Mouse (Mus musculus) embryo, embryonic 10.5 days (tissue): ENCODE data around the gene Rita1.

Experiments used
- DNase-seq: peaks from one replicate; pipeline ENCODE4 v3.0.0-alpha.2; 2015; ENCODE audit warnings: low spot score

Gene Rita1

DNA sequence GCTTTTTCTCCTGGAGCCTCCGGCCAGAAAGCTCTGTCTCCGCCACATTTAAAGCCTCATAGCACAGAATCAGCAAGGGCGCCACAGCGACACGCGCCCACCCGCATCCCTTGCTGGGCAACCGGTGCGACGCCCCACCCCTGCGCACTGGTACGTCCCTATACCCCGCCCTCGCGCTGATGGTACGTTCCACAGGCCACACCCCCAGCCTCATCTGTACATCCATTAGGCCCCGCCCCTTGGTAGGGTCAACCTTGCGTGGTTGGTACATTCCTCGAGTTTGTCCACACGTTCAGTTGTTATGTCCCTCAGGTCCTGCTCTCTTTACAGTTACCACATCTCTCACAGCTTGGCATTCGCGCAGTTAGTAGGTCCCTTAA is at the start of gene Rita1, which contains the start of gene Ddx54:
Gene Rita1, minus strand, starts transcription at position 148 of the 380 bp plus-strand sequence.
Gene Ddx54, plus strand, starts transcription at position 298 of the 380 bp plus-strand sequence.
- peak; percentile 98 for DNase-seq

DNA sequence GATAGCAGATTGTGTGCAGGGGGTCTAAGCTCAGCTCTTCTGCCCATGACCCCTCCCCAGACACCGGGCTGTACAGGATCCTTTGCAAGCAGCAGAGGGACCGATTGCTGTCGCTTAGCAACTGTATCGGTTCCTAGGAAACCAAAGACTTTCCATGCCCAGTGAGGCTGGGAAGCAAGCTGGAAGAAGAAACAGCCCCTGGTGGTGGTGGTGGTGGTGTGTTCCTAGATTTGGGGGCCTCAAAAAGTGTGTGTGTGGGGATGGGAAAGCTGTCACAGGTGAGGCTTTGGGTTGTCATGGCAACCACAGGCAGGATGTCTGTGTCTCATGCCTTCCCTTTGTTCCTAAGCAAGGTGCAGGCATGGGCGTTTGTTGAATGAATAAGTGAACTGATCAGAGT is 48.4 kb upstream of the Rita1 start:
- no peak for DNase-seq

DNA sequence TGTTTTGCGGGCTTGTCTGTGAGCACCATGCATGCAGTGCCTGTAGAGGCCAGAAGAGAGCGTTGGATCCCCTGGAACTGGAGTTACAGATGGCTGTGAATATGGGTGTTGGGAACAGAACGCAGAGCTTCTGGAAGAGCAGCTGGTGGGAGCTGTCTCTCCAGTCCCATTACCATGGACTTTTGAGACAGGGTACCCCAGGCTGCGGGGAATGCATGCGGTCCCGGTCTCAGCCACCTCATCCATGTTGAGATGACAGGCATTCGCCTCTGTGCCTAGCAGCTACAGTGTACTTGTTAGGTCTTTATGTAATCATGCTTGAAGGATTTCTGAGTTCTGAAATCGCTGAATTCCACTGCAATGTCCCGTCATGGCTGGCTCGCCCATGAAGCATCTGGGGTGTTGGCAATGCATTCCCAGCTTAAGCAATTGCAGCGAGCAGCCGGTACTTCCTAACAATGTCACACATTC is 43.9 kb upstream of the Rita1 start:
- DNase-seq = no peak

- DNase-seq = no peak
Observed at GRCm38 (mm10) chr5:120653873-120654272, 41.5 kb upstream of the Rita1 start.

GRCm38 (mm10) chr5:120652915-120653701 is 40.7 kb upstream of the Rita1 start:
- DNase-seq = no peak

DNA sequence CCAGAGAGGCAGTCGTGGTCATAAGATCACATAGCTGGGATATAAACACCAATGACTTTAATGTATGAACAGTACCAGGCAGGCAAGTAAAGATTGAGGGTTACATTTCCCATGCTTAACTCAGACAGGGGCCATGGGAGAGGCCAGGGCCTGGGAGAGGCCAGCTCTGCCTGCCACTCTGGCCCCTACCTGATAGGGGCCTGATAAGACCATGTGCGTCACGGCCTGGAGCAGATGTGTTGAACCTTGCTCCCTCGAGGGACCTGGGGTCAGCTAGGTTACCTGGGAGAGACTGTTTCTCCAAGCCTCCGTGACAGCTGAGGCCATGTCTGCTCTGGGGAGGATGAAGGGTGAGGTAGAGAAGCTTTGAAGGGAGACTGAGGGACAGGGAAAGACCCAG is 38.8 kb upstream of the Rita1 start:
- no peak for DNase-seq

DNA sequence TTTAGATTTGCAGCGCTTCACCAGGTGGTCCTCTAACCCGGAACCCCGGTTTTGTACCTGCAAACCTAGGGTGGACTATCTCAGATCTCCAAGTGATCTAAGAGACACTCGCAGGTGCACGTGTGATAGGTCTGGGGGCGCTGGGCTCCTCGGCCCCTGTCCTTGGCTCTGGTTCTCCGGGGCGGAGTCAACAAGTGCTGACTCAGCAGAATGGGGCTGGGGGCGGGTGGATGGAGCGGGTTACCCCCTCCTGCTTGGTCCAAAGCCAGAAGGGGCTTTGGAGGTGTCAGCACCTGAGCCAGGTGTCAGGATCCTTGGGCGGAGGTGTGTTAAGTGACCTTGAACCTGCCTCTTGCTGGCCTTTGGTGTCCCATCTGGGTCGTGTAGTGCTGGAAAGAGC is 37.5 kb upstream of the Rita1 start:
- no peak for DNase-seq

GRCm38 (mm10) chr5:120649374-120649933 is 37.1 kb upstream of the Rita1 start:
- DNase-seq = peak; percentile 20

DNA sequence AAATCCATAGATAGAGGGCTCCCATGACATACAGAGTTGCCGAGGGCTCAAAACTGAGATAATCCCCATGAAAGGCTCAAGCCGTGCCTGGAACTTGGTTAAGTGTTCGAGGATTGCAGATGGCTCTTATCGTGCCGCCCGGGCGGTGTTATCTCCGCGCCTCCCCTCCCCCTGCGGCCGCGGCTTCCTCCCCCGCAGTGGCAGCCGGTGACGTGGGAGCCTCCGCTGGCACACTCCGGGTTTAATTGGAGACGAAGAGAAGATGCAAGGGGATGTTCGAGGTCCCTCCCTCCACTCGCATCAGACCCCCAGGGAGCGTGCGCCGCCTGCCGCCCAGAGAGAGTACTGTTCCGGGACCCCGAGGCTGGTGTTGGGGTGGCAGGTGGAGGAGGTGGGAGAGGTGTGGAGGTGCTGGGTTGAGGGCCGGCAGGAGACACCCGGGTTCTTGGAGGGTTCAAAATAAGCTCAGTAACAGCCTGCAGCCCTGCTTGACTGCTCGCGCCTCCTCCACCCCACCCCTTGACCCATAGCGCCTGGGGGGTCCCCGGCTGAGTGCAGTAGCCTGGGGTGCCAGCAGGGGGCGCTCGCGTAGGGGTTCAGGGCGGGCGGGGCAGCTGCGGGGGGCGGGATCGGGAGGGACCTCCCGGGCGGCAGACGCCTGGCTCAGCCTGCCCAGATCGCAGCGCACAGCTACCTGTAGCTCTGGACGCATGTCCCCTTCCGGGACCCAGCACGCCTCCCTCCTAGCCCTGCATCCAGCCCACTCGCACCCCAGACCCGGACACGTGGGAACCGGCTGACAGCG is 36.4 kb upstream of the Rita1 start, which contains the start of gene Rasal1:
Gene Rasal1, plus strand, starts transcription at position 244 of the 805 bp plus-strand sequence.
- DNase-seq = peak; percentile 50

DNA sequence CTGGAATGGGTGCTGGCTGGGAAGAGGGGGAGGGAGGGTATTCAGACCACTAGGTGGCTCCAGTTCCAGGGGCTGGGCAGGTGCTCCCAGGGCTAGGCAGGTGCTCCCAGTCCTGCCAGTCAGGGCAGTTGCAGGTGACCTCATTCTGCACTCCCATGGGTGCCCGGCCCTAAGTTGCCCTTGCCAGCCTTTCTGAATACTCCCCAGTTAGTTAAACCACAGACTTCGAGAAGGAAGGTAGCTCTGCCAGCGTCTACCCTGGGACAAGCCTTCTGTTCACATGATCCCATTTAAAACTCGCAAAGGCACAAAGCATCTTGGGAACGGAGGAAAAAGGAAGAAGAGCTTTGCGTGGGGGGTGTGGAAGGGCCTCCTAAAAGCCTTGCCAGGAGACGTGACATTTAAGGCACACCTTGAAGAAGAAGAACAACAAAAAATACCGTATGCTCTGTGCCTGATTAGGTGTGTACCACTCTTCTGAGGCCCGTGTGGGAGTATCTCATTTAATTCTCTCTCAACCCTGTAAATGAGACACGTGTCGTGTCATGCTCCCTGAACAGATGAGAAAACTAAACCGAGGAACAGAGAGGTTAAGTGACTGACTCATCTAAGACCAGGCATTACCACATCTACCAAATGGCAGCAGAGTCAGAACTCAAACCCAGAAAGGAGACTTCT is 35.6 kb upstream of the Rita1 start:
- no peak for DNase-seq

DNA sequence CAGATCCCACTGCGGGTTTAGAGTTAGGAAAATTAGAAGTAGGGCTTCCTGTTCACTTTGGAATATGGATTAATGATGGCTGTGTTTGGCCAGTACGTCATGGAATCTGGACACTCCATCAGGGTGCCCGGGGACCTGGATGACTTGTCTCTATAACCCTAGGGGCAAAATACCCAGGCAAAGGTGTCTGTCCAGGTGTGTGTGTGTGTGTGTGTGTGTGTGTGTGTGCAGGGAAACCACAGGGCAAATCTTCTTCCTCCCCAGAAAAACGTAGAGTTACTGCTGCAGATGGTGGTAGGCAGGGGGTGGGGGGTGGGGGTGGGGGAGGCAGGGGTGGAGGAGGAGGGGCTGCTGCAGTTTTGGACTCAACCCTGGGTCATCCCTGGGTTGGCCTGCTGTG is 35.0 kb upstream of the Rita1 start:
- no peak for DNase-seq

DNA sequence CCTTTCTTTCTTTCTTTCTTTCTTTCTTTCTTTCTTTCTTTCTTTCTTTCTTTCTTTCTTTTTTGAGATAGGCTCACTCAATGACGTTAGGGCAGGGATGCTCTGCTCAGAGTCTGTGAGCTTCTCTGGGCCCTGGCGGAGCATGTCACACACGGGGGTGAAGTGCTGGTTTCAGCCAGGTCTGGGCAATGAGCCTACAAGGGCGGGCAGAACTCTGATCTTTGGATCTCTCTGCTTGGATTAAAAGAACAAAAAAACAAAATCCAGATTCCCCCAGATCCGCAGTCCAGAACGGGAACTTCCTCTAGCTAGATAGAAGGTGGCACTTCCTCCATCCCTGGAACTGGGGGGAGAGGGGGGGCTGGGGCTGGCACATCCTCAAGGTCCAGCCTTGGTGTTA is 33.5 kb upstream of the Rita1 start:
- no peak for DNase-seq

DNA sequence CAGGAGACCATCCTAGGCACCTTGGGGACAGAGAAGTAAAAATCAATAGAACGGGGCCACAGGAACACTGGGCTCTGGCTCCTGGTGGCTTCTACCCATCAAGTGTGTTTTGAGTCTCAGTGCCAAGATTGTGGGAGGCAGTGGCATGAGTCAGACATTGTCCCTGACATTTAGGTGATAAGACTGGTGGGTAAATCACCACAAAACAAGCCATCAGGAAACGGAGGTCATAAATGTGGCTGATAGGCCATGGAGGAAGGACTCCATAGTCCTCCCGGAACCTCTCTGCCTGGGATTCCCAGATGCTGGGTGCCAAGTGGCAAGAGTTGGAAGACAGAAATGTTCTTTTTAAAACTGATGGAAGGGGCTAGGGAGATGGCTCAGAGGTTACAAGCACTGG is 31.8 kb upstream of the Rita1 start:
- DNase-seq = no peak

DNA sequence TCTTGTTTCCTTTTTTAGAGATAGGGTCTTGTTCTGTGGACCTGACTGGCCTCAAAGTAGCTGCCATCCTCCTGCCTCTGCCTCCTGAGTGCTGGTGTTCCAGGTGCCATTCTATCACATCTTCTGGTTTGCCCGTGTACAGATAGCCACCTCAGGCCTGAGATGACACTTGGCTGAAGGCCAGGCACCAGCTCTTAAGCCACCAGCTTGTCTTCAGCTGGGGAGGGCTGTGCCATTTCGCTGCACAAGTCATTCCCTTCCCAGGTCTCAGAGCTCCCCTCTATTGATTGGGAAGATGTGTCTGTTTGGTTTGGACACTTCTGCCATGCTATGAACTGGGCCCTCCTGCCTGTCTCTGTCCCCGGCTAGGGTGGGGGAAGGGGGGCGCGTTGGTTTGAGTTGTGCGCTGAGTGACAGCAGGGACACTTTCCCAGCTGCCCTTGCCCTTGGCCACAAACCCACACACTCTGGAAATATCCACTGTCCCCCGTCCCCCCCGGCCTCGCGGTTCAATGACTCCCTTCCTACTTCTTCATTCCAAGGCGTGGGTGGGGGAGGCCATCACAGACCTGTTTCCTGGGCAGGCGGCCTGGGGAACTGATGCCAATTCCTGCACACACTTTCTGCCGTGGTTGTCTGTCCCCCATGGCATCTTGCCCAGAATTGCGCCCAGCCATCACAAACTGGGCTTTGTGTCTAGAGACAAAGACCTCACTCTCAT is 31.1 kb upstream of the Rita1 start:
- no peak for DNase-seq

DNA sequence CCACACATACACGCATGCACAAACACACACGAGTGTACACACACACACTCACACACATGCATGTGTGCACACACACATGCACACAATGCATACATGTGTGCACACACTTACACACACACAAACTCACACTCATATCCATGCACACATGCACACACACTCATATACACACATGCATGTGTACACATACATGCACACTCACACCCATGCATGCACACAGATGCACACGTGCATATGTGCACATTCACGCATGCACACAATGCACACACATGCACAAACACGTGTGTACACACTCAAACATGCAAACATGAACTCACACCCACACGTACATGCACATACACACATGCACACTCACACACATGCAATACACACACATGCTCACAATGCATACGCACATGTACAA is 27.7 kb upstream of the Rita1 start:
- DNase-seq = no peak

GRCm38 (mm10) chr5:120635633-120636032 is 23.2 kb upstream of the Rita1 start:
- no peak for DNase-seq

DNA sequence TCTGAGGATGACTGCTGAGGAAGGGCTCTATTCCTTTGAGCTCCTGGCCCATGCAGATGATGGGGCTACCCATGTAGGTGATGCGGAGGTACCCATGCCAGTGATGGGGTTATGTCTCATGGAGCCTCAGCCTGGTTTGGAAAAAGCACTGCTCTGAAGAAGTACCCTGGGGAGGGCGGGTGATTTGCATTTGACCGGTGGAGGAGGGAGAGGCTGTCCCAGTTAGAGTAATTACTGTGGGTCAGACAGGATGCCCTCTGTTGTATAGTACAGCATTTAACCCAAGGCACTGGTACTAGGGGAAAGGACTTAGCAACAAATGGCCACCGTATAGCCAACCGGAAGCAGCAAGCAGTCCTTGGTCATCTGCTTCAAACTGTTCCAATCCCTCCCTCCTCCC is 22.5 kb upstream of the Rita1 start:
- DNase-seq = no peak

DNA sequence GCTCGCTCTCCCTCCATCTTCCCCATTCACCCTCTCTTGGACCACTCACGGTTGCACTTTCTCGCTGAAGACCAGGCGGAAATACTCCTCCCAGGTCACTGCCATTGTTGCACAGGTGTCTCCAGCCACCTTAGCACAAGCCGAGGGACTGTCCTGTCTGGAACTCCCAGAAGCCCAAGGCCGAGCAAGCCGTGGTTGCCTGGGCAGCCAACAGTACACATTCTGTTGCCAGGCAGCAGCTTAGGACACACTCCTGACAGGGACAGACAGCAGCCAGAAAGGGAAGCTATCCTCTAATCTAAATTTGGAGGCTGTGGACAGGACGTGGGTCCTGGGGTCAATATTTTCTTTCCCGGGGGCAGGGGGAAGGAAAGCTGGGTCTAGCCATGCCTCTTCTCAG is 21.7 kb upstream of the Rita1 start, which contains the start of gene Cfap73:
Gene Cfap73, minus strand, starts transcription at position 105 of the 400 bp plus-strand sequence.
- no peak for DNase-seq

DNA sequence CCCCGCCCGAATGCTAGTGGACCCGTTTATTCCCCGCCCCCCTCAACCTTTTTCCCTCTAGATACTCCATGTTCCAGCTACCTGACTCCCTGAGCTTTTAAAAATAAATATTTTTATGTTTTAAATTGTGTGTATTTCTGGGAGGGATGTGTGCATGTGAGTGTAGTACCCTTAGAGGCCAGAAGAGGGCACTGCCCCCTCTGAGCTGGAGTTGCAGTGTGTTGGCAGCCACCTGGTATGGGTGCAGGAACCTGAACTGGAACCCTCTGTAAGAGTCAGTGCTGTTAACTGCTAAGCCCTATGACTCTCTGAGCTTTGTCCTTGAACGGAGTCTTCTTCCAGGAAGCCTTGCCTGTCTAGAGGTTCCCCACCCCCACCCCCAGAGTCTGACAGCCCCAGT is 19.5 kb upstream of the Rita1 start:
- DNase-seq = no peak

DNA sequence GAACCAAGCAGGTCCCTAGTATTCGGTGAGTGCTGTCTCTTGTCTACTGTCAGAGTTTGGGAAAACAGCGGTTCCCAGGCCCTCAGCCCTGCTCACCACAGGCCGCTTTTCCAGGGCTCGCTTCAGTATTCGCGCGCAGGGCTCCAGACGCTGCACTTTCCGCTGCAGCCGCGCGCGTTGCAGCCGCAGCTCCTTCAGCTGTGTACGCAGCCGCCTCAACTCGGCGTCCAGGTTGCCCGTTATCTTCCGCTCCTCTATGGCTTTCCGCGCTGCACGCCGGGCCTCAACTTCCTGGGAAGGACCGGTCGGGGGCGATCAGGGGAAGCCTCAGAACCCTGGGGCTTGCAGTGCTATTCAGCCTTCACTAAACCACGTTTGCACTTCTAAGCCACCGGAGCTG is 18.7 kb upstream of the Rita1 start:
- peak; percentile 41 for DNase-seq

DNA sequence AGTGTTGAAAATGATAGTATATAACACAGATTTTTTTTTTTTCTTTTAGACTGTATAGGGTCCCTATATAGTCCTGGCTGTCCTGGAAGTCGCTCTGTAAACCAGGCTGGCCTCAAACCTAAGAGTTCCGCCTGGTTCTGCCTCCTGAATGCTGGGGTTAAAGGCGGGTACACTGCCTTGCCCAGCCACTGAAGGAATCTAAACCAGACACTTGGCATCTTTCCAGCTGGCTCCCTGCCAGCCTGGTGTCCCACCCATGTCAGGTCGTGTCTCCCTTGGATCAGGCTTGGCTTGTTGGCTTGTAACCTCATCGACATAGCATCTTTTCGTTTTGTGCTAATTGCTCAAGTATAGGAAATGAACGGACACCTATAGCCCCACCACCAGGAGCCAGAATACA is 16.2 kb upstream of the Rita1 start:
- no peak for DNase-seq
